Mouse (Mus musculus) midbrain, embryonic 10.5 days (tissue): ENCODE measurements around the gene Plxnb2. TPM values are rescaled to one million over a fixed set of nuclear protein-coding genes. Genes with fewer than 3 reads are reported as not detected.

Source experiments
- DNase-seq: peaks from one replicate; pipeline ENCODE4 v3.0.0-alpha.2; 2017; ENCODE audit warnings: low spot score
- H3K27ac ChIP-seq: fragments of 300-500 bp; sonication (generic); replicated peaks from 2 replicates; pipeline ENCODE4 v1.5.1; 2016; ENCODE audit warnings: mild to moderate bottlenecking
- H3K27me3 ChIP-seq: fragments of 300-500 bp; sonication (generic); 2 replicates; pipeline ENCODE4 v1.6.1; 2016; ENCODE audit warnings: low read depth, mild to moderate bottlenecking; ENCODE audit not compliant: poor library complexity, severe bottlenecking
- H3K36me3 ChIP-seq: fragments of 300-500 bp; sonication (generic); 2 replicates; pipeline ENCODE4 v1.6.1; 2016; ENCODE audit warnings: mild to moderate bottlenecking, moderate library complexity
- H3K4me1 ChIP-seq: fragments of 300-500 bp; sonication (generic); 2 replicates; pipeline ENCODE4 v1.6.1; 2016
- H3K4me3 ChIP-seq: fragments of 300-500 bp; sonication (generic); 2 replicates; pipeline ENCODE4 v1.5.1; 2016; ENCODE audit warnings: mild to moderate bottlenecking, moderate library complexity
- H3K9me3 ChIP-seq: fragments of 300-500 bp; sonication (generic); replicated peaks from 2 replicates; pipeline ENCODE4 v1.6.1; 2016; ENCODE audit warnings: mild to moderate bottlenecking
- WGBS: fragments of 180-500 bp; shearing (Covaris S2); methylation state at CpG from one replicate; pipeline ENCODE4 v1.1.7; 2016; 5-methylcytosine and 5-hydroxymethylcytosine counted together
- polyA plus RNA-seq: library from polyadenylated mRNA; unstranded; fragments of >200 nt; fragmentation: Nextera tagmentation; extraction: Ambion mirVana; gene quantifications from 2 replicates; pipeline ENCODE4 v1.2.1, GENCODE M21; 2016

Gene Plxnb2
- polyA plus RNA-seq, 1 experiment from 2014 or later = 130 TPM

GRCm38 (mm10) chr15:89177576-89178259 is 2.9 kb downstream of the Plxnb2 start:
- Histone ChIP-seq H3K4me3 (peak overlapping the region; percentile 88), H3K27me3 (peaks cover 6% of the 10 kb centered on the region; the same call in 1 of the 2 replicates), H3K36me3 (0 out of 2 replicates have a peak, but pooled peaks cover 3% of the 10 kb centered on the region), H3K27ac (peak overlapping the region; percentile 98), H3K4me1 (peaks cover 99% of the 10 kb centered on the region), H3K9me3 (no peaks in the 10 kb centered on the region)
- DNase-seq = no peak
- WGBS = 70% methylated on average over 4 of the region's 4 CpGs

DNA sequence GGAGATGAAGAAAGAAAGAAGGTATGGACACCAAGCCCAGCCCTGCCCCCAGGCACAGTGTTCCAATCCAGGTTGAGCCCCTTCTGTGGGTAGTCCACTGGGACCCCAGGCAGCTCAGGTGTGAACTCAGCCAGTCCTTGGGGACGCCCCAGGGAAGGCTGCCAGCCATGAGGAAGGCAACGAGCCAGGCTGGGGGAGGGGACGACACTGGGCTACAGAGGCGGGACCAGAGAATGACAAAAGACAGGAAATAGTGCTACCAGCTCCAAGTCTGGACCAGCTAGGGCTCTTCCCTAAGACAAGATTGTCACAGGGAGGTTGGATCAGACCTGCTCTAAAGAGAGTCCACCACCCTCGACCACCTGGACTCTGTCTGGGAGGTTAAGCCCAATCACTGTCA is 3.5 kb downstream of the Plxnb2 start:
- no peak for DNase-seq
- H3K27me3 ChIP-seq = peaks cover 6% of the 10 kb centered on the region; the same call in 1 of the 2 replicates
- H3K36me3 ChIP-seq = 0 out of 2 replicates have a peak, but pooled peaks cover 7% of the 10 kb centered on the region
- H3K9me3 ChIP-seq = no peaks in the 10 kb centered on the region
- H3K4me3 ChIP-seq = peak overlapping the region; percentile 88
- H3K4me1 ChIP-seq = peaks cover 99% of the 10 kb centered on the region
- peak overlapping the region; percentile 67 for H3K27ac ChIP-seq
- 14% methylated on average over 5 of the region's 5 CpGs for WGBS

DNA sequence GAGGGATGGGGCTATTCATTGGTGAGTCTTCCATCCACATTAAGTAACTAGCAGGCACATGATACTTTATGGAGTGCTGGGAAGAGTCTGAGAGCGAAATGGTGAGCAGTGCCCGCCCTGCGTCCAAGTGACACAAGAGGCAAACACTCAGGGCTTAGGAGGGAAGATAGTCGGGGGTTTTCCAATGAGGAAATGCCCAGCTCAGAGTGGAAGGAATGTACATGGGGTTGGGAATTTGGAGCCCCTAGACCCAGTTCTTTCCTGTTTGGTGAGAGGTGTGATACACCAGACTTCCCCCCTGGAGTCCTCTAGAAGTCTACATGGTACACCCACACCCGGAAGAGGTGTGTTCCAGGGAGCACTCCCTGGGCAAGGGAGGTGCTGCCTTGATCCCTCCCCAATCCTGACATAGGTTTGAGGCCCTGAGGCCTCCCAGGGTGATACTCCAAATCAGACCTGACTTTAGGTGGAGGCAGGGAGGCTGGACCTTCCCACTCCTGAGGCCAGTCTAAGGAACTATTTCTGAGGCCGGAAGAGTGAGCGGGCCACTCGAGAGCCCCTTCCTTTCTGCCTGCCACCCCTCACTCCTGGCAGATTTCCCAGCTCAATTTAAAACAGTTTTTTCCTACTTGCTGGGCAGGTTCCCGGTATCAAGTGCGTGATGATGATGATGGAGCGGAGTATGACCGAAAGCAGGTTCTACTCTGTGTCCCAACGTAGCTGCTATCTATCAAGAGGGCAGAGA is 5.0 kb downstream of the Plxnb2 start:
- DNase-seq = no peak
- H3K4me3 ChIP-seq = no peak overlapping the region
- H3K9me3 ChIP-seq = no peaks in the 10 kb centered on the region
- H3K27me3 ChIP-seq = peaks cover 6% of the 10 kb centered on the region; the same call in 1 of the 2 replicates
- H3K27ac ChIP-seq = no peak overlapping the region
- H3K36me3 ChIP-seq = peaks cover 17% of the 10 kb centered on the region
- H3K4me1 ChIP-seq = peaks cover 95% of the 10 kb centered on the region
- WGBS = 83% methylated on average over 13 of the region's 13 CpGs

DNA sequence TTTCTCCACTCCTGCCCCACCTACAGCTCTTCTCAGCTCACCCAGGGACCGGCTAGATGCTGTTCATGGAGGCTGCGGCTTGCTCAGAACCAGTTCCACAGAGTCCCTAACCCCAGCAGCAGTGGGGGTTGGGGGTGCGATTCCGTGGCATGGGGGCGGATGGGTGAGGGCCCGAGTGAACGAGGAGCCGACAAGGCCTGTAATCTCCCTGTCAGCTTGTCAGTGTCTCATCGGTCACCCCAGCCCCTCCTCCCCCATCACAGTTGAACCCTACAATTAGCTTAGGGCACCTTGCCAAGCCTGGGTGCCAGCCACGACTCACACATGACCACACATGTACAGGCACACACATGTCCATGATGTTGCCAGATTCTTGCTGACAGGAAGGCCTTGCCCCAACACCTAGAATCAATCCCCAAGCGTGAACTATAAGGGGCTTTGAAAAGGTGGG is 5.7 kb downstream of the Plxnb2 start:
- peaks cover 96% of the 10 kb centered on the region for H3K4me1 ChIP-seq
- peak overlapping the region; percentile 75; the same call in 1 of the 2 replicates for H3K4me3 ChIP-seq
- 68% methylated on average over 11 of the region's 11 CpGs for WGBS
- no peaks in the 10 kb centered on the region for H3K9me3 ChIP-seq
- H3K27ac ChIP-seq = no peak overlapping the region
- H3K36me3 ChIP-seq = peaks cover 23% of the 10 kb centered on the region
- H3K27me3 ChIP-seq = peaks cover 6% of the 10 kb centered on the region; the same call in 1 of the 2 replicates
- DNase-seq = no peak

- peaks cover 96% of the 10 kb centered on the region for H3K4me1 ChIP-seq
- H3K9me3 ChIP-seq = no peaks in the 10 kb centered on the region
- WGBS = under 1% methylated on average over 15 of the region's 15 CpGs
- DNase-seq = peak; percentile 71
- H3K36me3 ChIP-seq = peaks cover 34% of the 10 kb centered on the region
- peaks cover 6% of the 10 kb centered on the region; the same call in 1 of the 2 replicates for H3K27me3 ChIP-seq
- H3K4me3 ChIP-seq = peak overlapping the region; percentile 75
- H3K27ac ChIP-seq = peak overlapping the region; percentile 86
These were observed 6.7 kb downstream of the Plxnb2 start for GRCm38 (mm10) chr15:89173906-89174214.

DNA sequence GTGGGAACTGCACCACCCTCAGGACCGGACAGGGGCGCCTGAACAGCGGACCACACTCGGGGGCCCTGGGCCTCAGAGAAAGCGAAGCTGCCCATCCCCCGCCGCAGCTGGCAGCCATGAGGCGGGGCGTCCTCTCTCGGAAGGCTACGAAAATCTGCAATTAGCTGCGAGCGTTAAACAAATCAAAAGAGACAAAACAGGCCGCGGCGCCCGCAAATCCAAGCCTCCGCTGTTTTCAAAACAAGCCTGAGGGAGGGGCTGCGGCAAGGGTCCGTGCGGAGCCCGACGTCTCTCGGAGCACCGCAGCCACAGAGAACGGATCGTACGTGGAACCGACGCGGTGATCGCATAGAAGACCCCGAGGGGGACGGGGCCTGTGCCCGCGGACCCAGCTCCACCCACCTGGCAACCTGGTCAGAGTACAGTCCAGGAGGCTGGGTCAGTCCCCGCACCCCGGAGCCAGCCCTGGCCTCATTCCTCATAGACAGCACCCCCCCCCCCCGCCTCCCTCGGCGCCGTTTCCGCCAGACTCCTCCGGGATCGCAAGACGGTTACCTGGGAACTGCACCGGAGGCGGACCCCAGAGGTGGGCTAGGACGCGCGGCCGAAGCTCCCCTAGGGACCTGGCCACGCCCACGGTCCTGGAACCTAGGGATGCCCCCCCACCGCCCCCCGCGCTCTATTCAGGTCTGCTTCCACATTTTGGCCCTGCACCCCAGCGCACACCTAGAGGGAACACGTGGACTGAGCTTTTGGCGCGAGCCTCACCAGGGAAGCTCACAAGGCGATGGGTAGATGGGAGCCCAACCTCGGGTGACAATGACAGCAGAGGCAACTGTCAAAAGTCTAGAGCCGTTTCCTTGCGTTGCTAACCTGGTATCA is 7.3 kb downstream of the Plxnb2 start:
- peaks cover 93% of the 10 kb centered on the region for H3K4me1 ChIP-seq
- no peaks in the 10 kb centered on the region for H3K9me3 ChIP-seq
- peaks cover 37% of the 10 kb centered on the region for H3K36me3 ChIP-seq
- DNase-seq = peak; percentile 45
- H3K27me3 ChIP-seq = peaks cover 6% of the 10 kb centered on the region; the same call in 1 of the 2 replicates
- peak overlapping the region; percentile 86 for H3K27ac ChIP-seq
- WGBS = under 1% methylated on average over 63 of the region's 65 CpGs
- H3K4me3 ChIP-seq = peak overlapping the region; percentile 75

GRCm38 (mm10) chr15:89172276-89172935 is 8.2 kb downstream of the Plxnb2 start:
- peak overlapping the region; percentile 75 for H3K4me3 ChIP-seq
- H3K9me3 ChIP-seq = no peaks in the 10 kb centered on the region
- WGBS = 40% methylated on average over 17 of the region's 17 CpGs
- H3K4me1 ChIP-seq = peaks cover 84% of the 10 kb centered on the region
- DNase-seq = no peak
- H3K36me3 ChIP-seq = peaks cover 45% of the 10 kb centered on the region
- H3K27ac ChIP-seq = peak overlapping the region; percentile 86
- peaks cover 6% of the 10 kb centered on the region; the same call in 1 of the 2 replicates for H3K27me3 ChIP-seq

DNA sequence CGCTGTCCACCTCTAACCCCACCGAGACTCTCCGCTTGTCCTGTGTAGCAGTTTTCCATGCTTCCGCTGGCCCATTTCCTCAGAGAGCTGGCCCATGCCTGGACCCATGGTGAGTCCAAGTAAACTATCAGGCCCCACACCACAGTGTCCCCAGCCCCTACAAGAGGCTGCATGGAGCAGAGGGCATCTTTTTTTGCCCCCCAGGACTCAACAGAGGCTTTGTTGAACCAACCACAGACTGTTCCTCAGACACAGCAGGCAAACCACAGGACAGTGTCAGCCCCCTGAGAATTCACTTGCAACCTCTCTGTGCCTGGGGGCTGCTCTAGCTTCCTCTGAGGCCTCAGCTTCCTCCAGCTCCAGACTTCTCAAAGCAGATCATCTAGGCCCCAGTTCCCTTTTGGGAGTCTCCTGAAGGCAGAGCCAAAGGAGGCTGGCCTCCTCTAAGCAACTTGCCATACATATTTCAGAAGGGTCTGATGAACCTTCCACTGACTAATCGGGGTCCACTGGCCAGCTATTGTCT is 9.0 kb downstream of the Plxnb2 start:
- Histone ChIP-seq H3K36me3 (peaks cover 53% of the 10 kb centered on the region), H3K27me3 (peaks cover 6% of the 10 kb centered on the region; the same call in 1 of the 2 replicates), H3K4me3 (no peak overlapping the region), H3K9me3 (no peaks in the 10 kb centered on the region), H3K4me1 (peaks cover 76% of the 10 kb centered on the region), H3K27ac (peak overlapping the region; percentile 42; the same call in 1 of the 2 replicates)
- 86% methylated on average over 5 of the region's 5 CpGs for WGBS
- DNase-seq = no peak

DNA sequence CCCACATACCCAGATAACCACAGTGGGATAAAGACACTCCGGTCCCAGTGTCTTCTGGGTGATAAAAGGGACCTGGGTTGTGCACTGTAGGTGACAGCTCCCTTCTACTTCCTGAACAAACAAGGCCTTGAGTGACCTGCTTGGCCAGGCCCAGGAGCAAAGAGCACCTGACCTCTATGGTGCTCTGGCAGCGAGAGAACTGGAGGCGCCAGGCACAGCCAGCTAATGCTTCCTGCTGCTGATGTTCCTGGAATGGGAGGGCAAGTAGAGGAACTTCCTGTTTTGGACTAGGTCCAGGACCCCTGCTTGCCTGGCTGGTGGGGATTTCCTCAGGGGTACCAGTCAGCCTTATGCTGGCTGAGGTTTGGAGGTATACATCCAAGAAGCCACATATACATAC is 10.5 kb downstream of the Plxnb2 start:
- Histone ChIP-seq H3K27ac (peak overlapping the region; percentile 71), H3K4me3 (no peak overlapping the region), H3K27me3 (peaks cover 6% of the 10 kb centered on the region; the same call in 1 of the 2 replicates), H3K9me3 (no peaks in the 10 kb centered on the region), H3K4me1 (peaks cover 61% of the 10 kb centered on the region), H3K36me3 (peaks cover 68% of the 10 kb centered on the region)
- DNase-seq = no peak
- WGBS = 68% methylated on average over 3 of the region's 3 CpGs

DNA sequence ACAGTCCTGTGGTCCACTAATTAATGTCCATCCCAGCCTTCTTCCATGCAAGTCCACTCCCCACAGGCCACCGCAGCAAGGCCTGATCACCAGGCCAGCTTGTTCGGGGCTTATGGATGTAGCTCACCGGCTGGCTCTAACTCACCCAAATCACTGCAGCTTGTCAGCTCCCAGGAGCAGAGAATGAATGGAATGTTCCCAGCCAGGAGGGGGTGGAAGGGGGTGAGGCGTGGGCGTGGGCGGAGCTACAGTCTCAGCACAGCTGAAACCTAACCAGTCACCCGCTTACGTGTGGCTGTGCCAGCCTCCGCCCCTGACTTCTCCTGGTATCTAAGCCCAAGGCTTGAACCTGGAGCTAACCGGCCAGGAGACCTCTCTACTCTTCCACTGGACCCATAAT is 11.2 kb downstream of the Plxnb2 start:
- whole genome bisulfite sequencing = 11% methylated on average over 10 of the region's 10 CpGs
- H3K4me3 ChIP-seq = peak overlapping the region; percentile 30
- peaks cover 75% of the 10 kb centered on the region for H3K36me3 ChIP-seq
- DNase-seq = peak; percentile 70
- H3K4me1 ChIP-seq = peaks cover 54% of the 10 kb centered on the region
- peak overlapping the region; percentile 71 for H3K27ac ChIP-seq
- H3K9me3 ChIP-seq = no peaks in the 10 kb centered on the region
- H3K27me3 ChIP-seq = no peaks in the 10 kb centered on the region

GRCm38 (mm10) chr15:89168922-89169321 is 11.7 kb downstream of the Plxnb2 start:
- DNase-seq = no peak
- Histone ChIP-seq H3K9me3 (no peaks in the 10 kb centered on the region), H3K27me3 (no peaks in the 10 kb centered on the region), H3K36me3 (peaks cover 80% of the 10 kb centered on the region), H3K4me1 (peaks cover 49% of the 10 kb centered on the region), H3K27ac (peak overlapping the region; percentile 71), H3K4me3 (peak overlapping the region; percentile 30)
- 62% methylated on average over 10 of the region's 10 CpGs for WGBS
